Mouse (Mus musculus) T-helper 17 cell (primary cell): ENCODE results near the gene Klf11.

Experiments
- in situ Hi-C, 2 experiments: fragments of 300-600 bp; cut with MboI, MseI; formaldehyde crosslinking; loops; 1 replicate in 1 of 2; 2 replicates in 1 of 2; pipeline ENCODE4 v1.15.1; 2025; ENCODE audit warnings: high pct_unique_total_duplicates in 2 of 2

Gene Klf11

GRCm38 (mm10) chr12:24651642-24652342, 718 bp downstream of the Klf11 start:
- in situ Hi-C loops = loop anchor here in 1 of 2 experiments (5.0 kb wide), 1 partner anchor 51 kb away; no protein-coding TSS in a partner anchor

DNA sequence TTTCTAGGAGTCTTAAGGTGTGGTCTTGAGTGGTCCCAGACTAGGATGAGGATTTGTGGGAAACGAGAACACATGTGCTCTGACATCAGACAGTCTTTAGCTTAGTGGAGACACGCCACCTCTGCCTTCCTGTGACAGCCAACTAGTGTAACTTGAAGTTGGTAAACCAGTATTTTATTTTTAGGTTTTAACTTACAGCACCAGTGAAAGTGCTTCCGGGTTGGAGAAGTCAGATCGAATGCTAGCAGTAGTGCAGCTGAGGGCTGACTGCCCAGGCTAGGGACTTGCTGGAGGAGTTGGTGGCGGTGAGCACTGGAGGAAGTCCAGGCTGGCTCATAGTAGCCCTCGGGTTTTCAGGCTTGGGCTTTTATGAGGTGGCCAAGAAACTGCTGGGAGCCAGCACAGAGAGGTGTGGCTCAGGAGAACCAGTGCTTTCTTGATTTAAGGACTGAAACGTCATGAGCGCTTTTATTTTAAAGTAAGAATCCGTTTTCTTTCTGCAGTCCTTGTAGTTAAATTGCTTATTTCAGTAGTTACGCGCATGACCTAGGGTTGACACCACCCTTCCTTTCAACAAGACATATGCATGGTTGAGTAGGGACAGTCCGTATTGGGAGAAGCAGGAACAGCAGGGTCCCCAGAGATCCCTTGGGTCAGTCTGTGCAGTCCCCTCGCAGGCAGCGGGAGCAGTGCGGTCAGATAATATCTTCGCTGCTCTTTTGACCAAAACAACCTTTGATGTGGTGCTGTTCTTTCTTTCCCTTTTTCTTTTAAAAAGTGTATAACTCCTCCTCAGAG, 3.2 kb downstream of the Klf11 start:
- in situ Hi-C loops = loop anchor here in 1 of 2 experiments (5.0 kb wide), 1 partner anchor 48 kb away; no protein-coding TSS in a partner anchor

DNA sequence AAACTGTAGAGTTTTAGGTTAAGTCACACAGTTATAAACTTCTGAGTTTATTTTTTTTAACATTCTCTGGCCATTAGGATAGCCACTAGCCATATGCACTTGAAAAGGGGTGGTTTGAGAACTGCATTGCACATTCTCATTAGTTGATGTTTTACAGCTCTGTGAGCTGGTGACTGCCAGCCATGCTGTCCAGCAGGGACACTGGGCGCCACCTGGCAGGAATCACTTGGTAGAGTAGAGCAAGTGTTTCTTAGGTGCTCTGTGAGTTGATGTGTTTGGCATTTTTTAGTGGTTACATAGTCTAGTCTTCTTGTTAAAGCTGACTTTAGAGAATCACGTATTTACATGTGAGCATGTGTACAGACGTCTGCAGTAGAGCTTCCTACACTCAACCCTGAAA, 5.4 kb downstream of the Klf11 start:
- in situ Hi-C loops = no loop called here

- in situ Hi-C loops = no loop called here
Observed at GRCm38 (mm10) chr12:24658998-24659397, 7.9 kb downstream of the Klf11 start.

DNA sequence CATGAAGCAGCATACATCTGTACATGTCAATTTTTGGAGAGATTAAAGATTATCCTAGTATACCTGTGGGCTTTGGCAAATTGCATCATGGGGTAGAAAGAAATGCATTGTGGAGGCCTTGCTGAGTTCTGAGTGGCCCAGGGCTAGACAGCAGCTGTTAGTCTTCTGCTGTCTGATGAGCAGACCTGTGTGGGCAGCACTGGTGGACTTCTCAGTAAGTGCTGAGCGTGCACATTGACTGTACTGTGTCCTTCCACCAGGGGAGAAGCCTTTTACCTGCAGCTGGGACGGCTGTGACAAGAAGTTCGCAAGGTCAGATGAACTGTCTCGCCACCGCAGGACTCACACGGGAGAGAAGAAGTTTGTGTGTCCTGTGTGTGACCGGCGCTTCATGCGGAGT, 8.8 kb downstream of the Klf11 start:
- in situ Hi-C loops = no loop called here

DNA sequence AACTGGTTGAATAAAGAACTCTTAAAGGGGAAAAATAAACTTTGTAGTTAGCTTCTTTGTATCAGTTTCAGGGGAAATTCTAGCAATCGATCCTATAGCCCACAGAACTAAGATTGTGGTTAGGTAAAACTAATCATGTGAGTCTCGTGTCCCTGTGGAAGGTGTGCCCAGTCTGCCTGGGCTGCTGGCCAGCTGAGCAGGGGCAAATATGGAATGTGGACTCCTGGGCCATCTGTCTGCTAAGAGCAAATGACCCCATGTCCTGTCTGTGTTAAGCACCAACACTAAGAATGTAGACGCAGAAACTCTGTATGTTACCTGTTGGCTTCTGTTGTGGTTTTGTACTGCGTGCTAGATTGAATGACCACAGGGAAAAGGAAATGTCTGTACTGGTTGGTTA, 10.0 kb downstream of the Klf11 start:
- in situ Hi-C loops = no loop called here

DNA sequence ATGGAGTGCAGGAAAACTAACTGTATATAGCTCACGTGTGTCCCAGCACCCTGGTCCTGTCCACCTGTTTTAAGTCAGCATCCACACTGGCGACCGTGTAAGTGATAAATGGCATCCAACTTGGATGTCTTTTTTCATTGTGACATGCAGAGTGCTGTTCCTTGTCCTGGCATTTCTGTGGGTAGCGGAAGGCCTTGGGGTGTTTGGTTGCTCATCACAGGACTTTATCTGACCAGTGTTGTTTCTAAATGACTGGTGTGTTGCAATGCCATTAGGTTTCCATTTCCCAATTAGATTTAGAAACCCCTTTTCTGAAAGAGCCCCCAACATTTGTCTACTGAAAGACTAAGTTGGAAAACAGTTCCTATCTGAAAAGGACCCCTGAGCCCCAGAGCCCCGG, 11.1 kb downstream of the Klf11 start:
- in situ Hi-C loops = no loop called here

- in situ Hi-C loops = no loop called here
Observed at GRCm38 (mm10) chr12:24680096-24680491, 29.0 kb downstream of the Klf11 start.

GRCm38 (mm10) chr12:24680492-24681285, 29.6 kb downstream of the Klf11 start:
- in situ Hi-C loops = no loop called here

DNA sequence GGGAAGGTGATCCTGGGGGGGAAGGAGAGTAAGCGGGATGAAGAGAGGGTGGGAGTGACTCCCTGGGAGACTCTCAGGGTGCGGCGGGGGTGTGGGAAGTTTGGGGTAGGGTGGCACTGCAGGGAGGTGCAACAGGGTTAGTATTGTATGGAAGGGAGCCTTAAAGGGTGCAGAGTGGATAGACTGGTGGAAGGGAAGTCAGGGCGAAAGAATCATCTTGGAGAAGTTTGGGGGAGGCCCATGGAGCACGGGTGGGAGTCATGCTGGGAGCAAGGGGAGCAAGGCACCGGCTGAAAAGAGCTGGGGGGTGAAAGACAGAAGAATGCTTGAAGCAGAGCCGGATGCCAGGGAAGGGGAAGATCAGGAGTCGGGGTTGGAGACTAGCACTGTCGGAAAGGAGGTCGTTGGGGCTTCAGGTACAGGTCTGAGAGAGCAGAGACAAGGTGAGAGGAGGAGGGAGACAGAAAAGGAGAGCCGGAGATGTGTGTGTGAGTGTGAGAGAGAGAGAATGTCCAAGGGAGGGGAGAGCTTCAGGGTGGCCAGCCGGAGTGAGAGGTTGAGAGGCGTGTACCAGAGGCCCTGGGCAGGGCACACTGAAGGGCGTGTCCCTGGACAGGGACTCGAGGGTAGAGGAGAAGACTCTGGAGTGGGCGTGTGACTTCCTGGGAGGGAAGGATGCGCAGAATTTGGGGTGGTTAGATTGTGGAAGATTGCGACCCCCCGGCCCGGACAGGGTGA, 30.4 kb downstream of the Klf11 start, which contains the start of gene Cys1:
TSS of gene Cys1 (minus strand) at position 528 of the 738 bp plus-strand sequence.
- in situ Hi-C loops = no loop called here

DNA sequence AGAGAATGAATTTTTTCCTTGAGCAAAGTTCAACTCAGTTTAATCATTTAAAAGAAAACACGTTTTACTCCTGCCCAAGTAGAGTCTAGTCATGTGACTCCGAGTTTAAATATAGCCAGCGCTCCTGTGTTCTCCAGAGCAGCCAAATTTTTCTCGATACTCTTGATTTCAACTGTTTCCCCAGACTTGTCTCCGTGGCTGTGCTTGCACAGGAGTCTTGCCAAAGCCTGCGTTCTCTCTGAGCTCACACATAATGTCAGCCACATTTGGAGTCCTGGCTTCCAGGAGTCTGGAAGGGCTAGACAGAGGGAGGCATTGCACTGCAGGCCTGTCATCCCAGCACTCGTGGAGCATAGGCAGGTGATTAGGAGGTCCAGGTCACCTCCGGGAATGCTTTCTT, 31.5 kb downstream of the Klf11 start:
- in situ Hi-C loops = no loop called here

GRCm38 (mm10) chr12:24683461-24683860, 32.4 kb downstream of the Klf11 start:
- in situ Hi-C loops = no loop called here

DNA sequence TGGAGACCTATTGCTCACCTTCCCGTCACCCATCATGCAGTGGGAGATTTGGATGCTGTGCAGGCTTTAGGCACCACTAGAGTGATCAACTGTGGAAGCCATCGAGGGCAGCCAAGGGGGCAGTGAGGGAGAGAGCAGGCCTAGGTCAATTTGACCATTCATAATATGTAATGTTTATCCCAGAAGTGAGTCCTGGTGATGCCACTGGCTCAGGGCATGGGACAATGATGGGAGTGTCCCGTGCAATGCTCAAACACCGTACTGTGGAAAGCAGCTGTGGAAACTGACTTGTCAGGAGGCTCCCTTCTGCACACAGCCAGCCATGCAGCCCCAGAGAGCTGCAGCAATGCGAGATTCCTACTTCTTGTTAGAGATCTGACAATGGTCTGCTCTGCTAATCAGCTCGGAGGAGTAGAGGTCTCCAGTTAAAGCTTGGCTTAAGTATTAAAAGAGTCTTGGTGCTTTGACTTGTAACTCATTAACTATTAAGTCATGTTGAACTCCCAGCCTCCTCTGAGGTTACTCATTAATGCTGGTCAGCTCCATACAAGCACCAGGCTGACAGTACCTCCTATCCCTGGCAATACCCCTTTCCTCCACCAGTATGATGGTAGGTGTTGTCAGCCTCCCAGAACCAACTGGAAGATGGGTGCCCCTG, 35.1 kb downstream of the Klf11 start:
- in situ Hi-C loops = no loop called here

- in situ Hi-C loops = no loop called here
Observed at GRCm38 (mm10) chr12:24686696-24687346, 35.7 kb downstream of the Klf11 start.

DNA sequence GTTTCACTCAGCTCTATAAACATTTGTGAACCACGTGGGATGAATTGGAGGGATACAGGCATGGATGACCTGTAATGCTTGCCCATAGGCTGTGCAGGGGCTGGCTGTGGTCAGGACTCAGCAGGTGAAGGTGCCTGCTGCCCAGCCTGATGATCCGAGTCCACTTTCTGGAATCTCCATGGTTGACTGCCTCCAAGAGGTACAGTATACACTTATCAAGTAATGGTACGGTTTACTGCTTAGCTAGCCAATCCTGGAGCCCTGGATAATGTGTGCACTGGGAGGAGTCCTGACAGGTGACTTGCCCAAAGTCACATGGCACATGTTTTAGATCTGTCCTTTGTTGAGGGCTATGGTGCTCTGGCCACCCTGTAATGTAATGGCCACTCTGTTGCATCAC, 39.3 kb downstream of the Klf11 start:
- in situ Hi-C loops = no loop called here

DNA sequence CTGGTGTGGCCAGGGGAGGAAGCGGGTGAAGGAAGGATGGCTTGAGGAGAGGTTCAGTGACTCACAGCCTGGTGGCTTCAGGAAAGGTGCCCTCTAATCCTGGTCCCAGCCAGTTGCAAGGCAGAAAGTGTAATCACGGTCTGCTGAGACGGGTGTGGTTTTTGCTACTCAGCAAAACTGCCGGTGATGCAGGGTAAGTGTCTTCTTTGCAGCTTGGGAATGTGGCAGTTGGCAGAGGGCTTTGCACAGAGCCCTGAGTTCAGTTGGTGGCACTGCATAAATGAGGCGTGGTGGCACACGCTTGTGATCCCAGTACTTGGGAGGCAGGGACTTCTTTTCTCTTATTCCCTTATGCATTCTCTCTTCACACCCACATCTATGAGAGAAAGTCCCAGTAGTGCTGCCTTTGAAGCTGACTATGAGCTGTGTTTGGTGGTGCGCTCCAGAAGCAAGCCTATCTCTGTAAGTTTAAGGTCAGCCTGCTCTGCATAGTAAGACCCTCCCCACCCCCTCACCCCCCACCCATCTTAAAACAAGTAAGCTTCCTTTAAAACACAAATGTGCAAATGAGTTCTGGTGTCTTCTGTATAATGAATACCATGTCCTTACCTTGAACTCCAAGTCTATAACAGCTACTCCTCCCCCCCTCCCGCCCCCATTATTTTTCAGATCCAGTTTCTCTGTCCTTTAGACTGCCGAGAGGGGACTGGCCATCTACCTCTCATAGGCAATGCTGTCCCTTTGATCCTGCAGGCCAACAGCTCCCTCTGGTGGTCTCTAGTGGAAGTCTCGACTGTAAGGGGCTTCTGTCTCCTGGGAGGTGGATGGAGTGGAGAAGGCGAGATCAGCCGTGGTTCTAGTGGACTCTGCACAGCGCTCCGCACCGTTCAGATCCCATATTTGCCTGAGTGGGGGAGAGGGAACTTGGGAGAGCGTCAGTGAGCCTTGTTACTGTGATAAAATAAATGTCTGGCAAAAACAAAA, 45.7 kb downstream of the Klf11 start:
- in situ Hi-C loops = loop anchor here (5.0 kb wide), 3 partner anchors 89 to 239 kb away; no protein-coding TSS in a partner anchor

DNA sequence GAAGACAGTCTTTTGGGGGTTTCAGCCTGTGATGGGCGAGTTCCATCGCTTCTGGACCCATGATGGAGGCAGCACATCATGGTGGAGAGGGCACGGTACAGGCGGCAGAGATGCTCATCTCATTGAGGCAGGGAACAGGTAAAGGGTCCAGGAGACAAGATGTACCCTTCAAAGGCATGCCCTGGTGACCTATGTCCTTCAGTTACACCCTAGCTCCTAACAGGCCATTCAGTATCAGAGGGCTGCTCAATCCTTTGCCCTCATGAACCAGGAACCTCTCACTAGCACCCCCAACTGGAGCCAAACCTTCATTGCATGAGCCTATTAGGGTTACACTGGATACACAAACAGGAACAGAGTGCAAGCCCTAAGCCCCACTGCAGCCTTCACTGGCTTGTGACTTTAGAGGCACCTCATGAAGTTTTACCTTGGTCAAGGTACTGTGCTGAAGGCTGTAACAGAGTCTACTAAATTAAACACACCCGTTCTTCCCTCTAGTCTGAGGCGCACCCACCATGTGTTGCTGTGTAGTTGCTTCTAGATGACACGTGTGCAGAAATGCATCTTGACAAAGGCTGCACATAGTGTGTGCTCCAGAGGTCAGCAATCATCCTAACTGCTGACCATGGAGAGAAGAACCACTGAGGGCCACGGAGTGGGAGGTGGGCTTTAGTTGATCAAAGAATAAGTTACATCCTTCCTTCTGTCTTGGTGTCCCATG, 46.6 kb downstream of the Klf11 start:
- in situ Hi-C loops = loop anchor here (5.0 kb wide), 3 partner anchors 90 to 240 kb away; no protein-coding TSS in a partner anchor

- in situ Hi-C loops = loop anchor here (5.0 kb wide), 3 partner anchors 91 to 241 kb away; no protein-coding TSS in a partner anchor
Observed at GRCm38 (mm10) chr12:24698514-24698913, 47.4 kb downstream of the Klf11 start.
